Mouse (Mus musculus): ENCODE data around the gene Naxd. TPM values are rescaled to one million over a fixed set of nuclear protein-coding genes. Genes with fewer than 3 reads are reported as not detected.

Naxd gene
- 82.8 and 83.5 TPM in 2 replicates for polyA plus RNA-seq (2015; fragmentation: Nextera tagmentation; extraction: Ambion mirVana)

DNA sequence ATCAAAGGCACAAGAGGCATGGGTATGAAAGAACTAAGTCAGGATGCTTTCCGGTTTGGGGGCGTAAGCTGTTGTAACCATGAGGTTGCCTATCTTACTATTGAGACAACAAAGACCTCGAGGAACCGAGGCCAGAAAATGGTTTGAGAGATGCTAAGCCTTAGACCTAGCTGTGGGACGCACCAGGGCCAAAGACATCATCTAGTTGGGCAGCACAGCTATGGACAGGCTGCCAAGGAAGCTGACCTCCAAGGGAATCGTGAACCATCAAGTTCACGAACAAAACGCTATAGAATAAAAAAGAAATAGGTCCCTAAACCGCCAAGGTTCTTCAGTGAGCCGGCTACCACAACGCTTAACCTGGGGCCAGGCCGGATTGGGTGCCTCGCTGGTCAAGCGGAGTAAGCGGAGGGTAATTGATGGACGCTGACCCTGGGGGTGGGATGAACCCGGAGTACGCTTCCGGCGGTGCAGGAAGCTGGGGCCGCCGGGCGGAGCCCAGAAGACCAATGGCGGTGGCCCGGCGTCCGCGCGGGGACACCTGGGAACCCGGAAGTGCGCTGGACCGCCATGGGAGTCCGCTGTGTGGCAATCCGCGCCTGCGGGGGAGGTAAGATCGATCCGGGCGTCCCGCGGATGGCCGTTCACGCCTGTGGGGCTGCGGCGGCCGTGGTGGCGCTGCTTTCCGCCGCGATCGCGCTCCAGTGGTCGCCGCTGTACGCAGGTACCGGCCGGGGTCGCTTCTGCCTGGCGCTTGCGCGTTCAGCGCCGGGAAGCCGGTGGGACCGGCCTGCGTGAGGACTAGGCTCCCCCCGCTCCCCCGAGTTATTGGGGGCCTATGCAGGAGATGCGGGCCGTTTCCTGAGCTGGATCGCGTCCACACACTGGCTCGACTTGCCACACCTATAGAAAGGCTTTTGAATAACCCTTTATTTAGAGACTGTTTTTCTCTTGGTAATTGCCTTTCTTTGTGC lies at the start of gene Naxd:
Naxd (plus strand) TSS at position 490 of the 974 bp plus-strand sequence.
- Histone ChIP-seq H3K9me3 (ENCODE audit: control insufficient read depth) (no peaks in the 10 kb centered on the region), H3K4me2 (replicated peaks; ENCODE audit: low read depth) (peak within 1 kb of the TSS; percentile 75), H3K27ac (ENCODE audit: low read depth, low read length) (peak within 1 kb of the TSS; percentile 71), H3K27me3 (replicated peaks; ENCODE audit: control insufficient read depth, insufficient read depth, low read length) (no peaks in the 10 kb centered on the region), H3K4me1 (replicated peaks; ENCODE audit: control insufficient read depth, insufficient read depth, low read length) (0 out of 2 replicates have a peak, but pooled peaks cover 5% of the 10 kb centered on the region), H3K9ac (ENCODE audit: low read depth, low read length) (peak within 1 kb of the TSS; percentile 80), H3K4me3 (ENCODE audit: low read depth, low read length) (peak within 1 kb of the TSS; percentile 77), H3K36me3 (ENCODE audit: control insufficient read depth, insufficient read depth) (peaks cover 6% of the 10 kb centered on the region)
- WGBS, result 3% methylated on average over 73 of the region's 73 CpGs
- ATAC-seq, result peak; percentile 97
- no peak for TF ChIP-seq CTCF (IDR thresholded peaks at IDR 0.05; ENCODE audit: low read depth)

DNA sequence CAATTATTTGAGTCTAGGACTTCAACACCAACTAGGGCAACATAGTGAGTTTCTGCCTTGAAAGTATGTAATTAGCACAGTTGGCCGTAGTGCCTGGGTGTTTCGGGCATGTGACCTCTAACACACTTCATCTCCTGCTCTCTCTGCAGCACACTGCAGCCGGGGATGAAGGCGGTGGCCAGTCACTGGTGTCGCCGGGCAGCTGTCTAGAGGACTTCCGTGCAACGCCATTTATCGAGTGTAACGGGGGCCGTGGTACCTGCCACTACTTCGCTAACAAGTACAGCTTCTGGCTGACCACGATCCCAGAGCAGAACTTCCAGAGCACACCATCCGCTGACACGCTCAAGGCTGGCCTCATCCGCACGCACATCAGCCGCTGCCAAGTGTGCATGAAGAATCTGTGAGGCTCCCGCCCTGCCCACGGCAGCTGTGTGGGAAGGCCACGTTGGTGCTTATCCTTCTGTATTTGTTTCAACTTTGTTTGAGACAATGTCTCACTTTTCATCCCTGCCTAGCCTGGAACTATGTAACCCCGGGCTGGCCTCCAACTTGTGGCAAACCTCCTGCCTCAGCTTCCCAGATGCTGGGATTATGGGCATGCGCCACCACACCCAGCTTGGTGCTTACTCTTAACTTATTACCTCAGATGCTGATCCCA lies 49.3 kb upstream of the Naxd start:
- Histone ChIP-seq H3K4me1 (replicated peaks; ENCODE audit: control insufficient read depth, insufficient read depth, low read length) (0 out of 2 replicates have a peak, but pooled peaks cover 3% of the 10 kb centered on the region), H3K36me3 (ENCODE audit: control insufficient read depth, insufficient read depth) (peaks cover 32% of the 10 kb centered on the region; the same call in 1 of the 2 replicates), H3K9me3 (ENCODE audit: control insufficient read depth) (no peaks in the 10 kb centered on the region), H3K4me2 (replicated peaks; ENCODE audit: low read depth) (no peak overlapping the region), H3K9ac (ENCODE audit: low read depth, low read length) (no peak overlapping the region), H3K4me3 (ENCODE audit: low read depth, low read length) (no peak overlapping the region), H3K27ac (ENCODE audit: low read depth, low read length) (no peak overlapping the region), H3K27me3 (replicated peaks; ENCODE audit: control insufficient read depth, insufficient read depth, low read length) (no peaks in the 10 kb centered on the region)
- 92% methylated on average over 23 of the region's 23 CpGs for WGBS
- ATAC-seq, result no peak
- TF ChIP-seq CTCF (IDR thresholded peaks at IDR 0.05; ENCODE audit: low read depth), result no peak

DNA sequence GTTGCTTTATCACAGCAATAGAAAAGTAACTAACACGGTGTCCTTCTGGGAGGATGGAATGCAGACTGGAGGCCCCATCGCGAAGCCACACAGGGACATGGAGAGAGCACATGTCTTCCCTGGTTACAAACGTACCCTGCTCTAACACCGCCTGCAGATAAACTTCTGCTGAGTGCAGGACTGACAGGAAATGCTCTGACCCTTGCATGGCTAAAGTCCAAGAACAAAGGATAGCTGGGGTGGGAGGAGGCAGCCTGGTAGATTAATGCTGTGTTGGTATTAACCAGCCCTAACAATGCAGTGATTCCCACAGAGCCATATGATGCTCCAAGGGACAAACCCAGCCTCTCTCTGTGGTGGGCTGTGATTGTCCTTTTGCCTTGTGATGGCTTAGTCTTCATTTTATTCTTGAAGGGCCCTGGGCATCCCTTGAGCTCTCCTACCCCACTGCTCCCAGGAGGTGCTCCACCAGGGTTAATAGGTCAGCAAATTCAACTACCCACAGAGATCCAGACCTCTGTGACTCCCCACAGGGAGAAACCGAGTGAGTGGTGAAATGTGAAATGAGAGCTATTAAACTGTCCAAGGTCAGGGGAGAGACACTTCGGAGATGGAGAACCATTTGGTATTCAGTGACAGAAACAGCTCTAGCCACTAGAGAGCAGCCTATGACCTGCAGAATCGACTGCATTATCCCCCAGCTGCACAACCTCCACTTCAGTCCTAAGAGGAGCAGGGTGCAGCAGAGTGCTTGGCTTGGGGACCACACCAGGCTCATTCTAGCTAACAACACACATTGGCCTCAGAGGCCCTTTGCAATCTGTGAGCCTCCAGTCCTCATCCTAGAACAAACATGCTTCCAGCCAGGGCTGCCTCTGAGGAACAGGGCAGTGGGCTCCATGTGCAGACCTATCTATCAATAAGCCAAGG lies 46.9 kb upstream of the Naxd start:
- peak; percentile 93 for ATAC-seq
- Histone ChIP-seq H3K9me3 (ENCODE audit: control insufficient read depth) (no peaks in the 10 kb centered on the region), H3K27me3 (replicated peaks; ENCODE audit: control insufficient read depth, insufficient read depth, low read length) (no peaks in the 10 kb centered on the region), H3K27ac (ENCODE audit: low read depth, low read length) (peak overlapping the region; percentile 61; the same call in 1 of the 2 replicates), H3K9ac (ENCODE audit: low read depth, low read length) (no peak overlapping the region), H3K4me1 (replicated peaks; ENCODE audit: control insufficient read depth, insufficient read depth, low read length) (0 out of 2 replicates have a peak, but pooled peaks cover 3% of the 10 kb centered on the region), H3K36me3 (ENCODE audit: control insufficient read depth, insufficient read depth) (peaks cover 25% of the 10 kb centered on the region; the same call in 1 of the 2 replicates), H3K4me2 (replicated peaks; ENCODE audit: low read depth) (no peak overlapping the region), H3K4me3 (ENCODE audit: low read depth, low read length) (no peak overlapping the region)
- WGBS, result 12% methylated on average over 8 of the region's 8 CpGs
- peak; percentile 89 for TF ChIP-seq CTCF (IDR thresholded peaks at IDR 0.05; ENCODE audit: low read depth)

DNA sequence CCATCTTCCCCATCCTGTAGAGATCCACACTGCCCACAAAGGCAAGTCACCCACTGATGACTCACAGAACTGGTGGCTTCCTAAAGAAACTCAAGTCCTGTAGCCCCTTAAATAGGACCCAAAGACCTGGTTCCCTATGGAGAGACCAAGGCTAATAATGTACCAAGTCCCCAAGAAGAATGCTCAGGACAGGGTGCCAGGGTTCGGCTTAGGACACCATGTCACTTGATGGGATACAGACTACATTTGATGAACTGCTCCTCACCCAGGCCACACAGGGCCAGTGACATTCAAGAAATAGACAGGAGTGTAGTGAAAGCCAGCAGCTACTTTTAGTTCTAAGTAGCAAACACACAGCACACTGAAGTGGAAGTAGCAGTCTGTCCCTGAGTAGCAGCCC lies 45.2 kb upstream of the Naxd start:
- H3K4me2 ChIP-seq (replicated peaks; ENCODE audit: low read depth), result no peak overlapping the region
- 91% methylated on average over 1 of the region's 1 CpGs for WGBS
- peaks cover 3% of the 10 kb centered on the region for H3K4me1 ChIP-seq (replicated peaks; ENCODE audit: control insufficient read depth, insufficient read depth, low read length)
- no peaks in the 10 kb centered on the region for H3K9me3 ChIP-seq (ENCODE audit: control insufficient read depth)
- H3K36me3 ChIP-seq (ENCODE audit: control insufficient read depth, insufficient read depth), result peaks cover 15% of the 10 kb centered on the region; the same call in 1 of the 2 replicates
- H3K9ac ChIP-seq (ENCODE audit: low read depth, low read length), result no peak overlapping the region
- no peak for ATAC-seq
- no peak for TF ChIP-seq CTCF (IDR thresholded peaks at IDR 0.05; ENCODE audit: low read depth)
- no peaks in the 10 kb centered on the region for H3K27me3 ChIP-seq (replicated peaks; ENCODE audit: control insufficient read depth, insufficient read depth, low read length)
- H3K27ac ChIP-seq (ENCODE audit: low read depth, low read length), result no peak overlapping the region
- no peak overlapping the region for H3K4me3 ChIP-seq (ENCODE audit: low read depth, low read length)

DNA sequence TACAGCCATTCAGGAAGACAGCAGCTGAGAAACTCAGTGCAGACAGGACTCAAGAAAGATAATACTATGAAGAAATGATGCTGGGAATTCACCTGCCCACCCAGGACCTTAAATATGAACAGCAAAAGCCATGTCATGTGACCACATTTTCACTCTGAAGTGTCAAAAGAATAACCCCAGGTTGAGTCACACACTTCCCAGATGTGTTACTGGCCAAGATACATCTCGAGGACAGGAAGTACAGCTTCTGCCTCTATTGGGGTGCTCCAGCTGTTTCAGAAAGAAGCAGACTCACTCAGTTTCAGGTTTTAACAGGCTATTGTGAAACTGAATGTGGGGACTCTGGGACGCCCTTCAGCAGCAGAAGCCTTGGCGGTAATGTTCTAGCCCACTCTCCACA lies 44.7 kb upstream of the Naxd start:
- no peak for TF ChIP-seq CTCF (IDR thresholded peaks at IDR 0.05; ENCODE audit: low read depth)
- Histone ChIP-seq H3K27me3 (replicated peaks; ENCODE audit: control insufficient read depth, insufficient read depth, low read length) (no peaks in the 10 kb centered on the region), H3K27ac (ENCODE audit: low read depth, low read length) (no peak overlapping the region), H3K9ac (ENCODE audit: low read depth, low read length) (no peak overlapping the region), H3K4me3 (ENCODE audit: low read depth, low read length) (no peak overlapping the region), H3K4me2 (replicated peaks; ENCODE audit: low read depth) (no peak overlapping the region), H3K4me1 (replicated peaks; ENCODE audit: control insufficient read depth, insufficient read depth, low read length) (peaks cover 3% of the 10 kb centered on the region), H3K36me3 (ENCODE audit: control insufficient read depth, insufficient read depth) (peaks cover 15% of the 10 kb centered on the region; the same call in 1 of the 2 replicates), H3K9me3 (ENCODE audit: control insufficient read depth) (no peaks in the 10 kb centered on the region)
- 71% methylated on average over 3 of the region's 3 CpGs for WGBS
- no peak for ATAC-seq

Data from intestine, postnatal 0 days (tissue).